Mouse (Mus musculus): ENCODE data around the gene Vmn1r1.

Vmn1r1 gene

GRCm38 (mm10) chr1:182130830-182131229, 33.5 kb downstream of the Vmn1r1 start:
- DNase-seq: peak in 1 of 2 experiments; percentile 61

GRCm38 (mm10) chr1:182124924-182125368, 39.3 kb downstream of the Vmn1r1 start:
- peak; percentile 86 to 91 for DNase-seq

- peak; percentile 99 for DNase-seq
Observed at GRCm38 (mm10) chr1:182124506-182124905, 39.8 kb downstream of the Vmn1r1 start, which contains the start of gene Srp9. Srp9 (plus strand) TSS chr1:182124737.

GRCm38 (mm10) chr1:182122413-182122812, 41.9 kb downstream of the Vmn1r1 start:
- DNase-seq: no peak

- DNase-seq: peak; percentile 78 to 82
Observed at GRCm38 (mm10) chr1:182115651-182116408, 48.5 kb downstream of the Vmn1r1 start.

GRCm38 (mm10) chr1:182115197-182115596, 49.1 kb downstream of the Vmn1r1 start:
- peak; percentile 69 to 72 for DNase-seq

- DNase-seq: no peak
Observed at GRCm38 (mm10) chr1:182113587-182114500, 50.4 kb downstream of the Vmn1r1 start.

DNA sequence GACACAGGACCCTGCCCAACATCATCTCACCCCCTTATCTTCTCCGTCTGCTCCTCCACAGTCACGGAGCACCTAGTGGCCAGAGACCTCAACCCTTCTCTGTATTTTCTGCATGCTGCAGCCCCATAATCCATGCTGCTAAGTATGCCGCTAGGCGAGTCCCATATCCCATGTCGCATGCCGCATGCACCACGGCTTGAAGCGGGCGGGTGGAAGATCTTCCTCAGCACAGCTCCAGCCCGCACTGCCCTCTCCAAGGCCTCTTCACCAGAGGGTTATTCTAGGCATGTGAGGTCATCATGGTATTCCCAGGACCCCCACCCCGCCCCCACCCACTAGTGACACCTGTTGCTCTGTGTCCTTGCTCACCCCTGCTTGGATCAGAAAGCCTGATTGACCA, 51.2 kb downstream of the Vmn1r1 start:
- DNase-seq: no peak

DNA sequence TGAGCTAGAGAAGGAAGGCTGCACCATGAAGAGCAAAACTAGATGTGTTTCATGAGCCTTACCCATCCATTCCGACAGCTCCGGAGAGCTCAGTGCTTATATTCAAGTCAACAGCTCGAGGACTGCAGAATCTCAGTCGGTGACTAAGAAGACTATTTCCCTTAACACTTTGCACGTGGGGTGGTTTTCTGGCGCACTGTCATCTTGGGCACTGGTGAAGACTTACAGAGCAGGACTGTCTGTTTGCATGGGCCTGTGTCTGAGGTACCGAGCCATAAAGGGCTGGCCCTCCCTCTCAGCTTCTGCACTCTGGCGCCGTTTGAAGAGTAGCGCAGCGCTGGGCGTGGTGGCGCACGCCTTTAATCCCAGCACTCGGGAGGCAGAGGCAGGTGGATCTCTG, 51.9 kb downstream of the Vmn1r1 start:
- no peak for DNase-seq

- DNase-seq: peak; percentile 78 to 80
Observed at GRCm38 (mm10) chr1:182111386-182112317, 52.6 kb downstream of the Vmn1r1 start.

DNA sequence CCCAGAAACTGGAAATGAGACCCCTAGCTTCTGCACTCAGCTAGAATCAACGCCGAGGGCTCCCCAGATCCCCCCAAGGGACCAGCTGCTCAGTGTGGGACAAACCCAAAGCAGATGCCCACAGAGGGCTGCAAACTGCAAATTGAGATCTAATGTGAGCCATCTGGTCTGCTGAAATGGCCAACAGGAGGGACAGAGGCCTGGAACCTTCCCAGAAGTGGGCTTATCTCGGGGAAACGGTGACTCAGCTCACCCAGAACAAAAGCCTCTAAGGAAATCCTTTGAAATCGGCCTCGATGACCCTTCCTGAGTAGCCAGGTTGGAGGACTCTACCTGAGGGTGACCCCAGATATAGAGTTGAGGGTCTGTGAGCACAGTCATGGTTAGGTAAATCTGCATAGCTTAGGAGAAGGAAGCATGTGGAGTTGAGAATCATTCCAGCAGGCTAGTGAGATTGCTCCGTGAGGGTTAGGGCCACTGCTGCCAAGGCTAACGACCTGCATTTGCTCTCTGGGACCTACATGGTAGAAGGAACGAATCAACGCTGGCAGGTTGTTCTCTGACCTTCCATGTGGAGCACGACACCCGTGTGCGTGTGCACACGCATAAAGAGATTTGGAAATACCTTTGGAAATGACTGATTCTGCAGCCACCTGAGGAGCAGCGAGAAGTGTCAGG, 53.4 kb downstream of the Vmn1r1 start:
- peak; percentile 81 to 84 for DNase-seq

- DNase-seq: no peak
Observed at GRCm38 (mm10) chr1:182110185-182110584, 54.1 kb downstream of the Vmn1r1 start.

DNA sequence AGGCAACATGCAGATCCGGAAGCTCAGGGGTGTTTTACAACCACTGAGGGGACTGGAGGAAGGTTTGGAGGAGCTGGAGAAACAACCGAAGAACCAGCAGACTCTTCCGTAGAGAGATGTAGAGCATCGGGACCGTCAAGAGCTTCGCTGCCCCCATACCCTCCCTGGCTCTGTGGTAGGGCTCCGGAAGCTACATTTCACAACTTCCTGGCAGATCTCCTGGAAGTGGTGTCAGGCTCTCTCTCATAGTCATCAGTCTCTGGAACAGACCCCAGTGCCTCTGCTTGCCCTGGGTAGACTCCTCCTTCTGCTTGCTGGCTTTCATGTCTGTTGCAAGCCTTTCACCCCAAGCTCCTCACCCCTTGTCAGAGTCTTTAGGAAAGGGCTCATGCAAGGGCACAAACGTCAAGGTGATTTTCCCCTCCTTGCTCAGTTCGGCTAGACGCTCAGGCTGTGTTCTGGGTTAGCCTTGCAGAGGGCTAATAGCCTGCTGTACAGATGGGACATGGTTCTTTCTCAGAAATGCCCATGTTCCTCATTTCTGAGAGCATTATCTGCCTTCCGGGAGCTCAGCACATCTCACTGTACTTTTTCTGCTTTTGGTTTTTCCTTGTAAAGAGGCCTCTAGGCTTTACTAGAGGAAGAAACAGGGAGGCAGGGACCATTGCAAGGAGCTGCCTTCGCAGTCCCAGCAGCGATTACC, 55.7 kb downstream of the Vmn1r1 start:
- DNase-seq: no peak

GRCm38 (mm10) chr1:182107251-182107650, 57.0 kb downstream of the Vmn1r1 start:
- no peak for DNase-seq

- DNase-seq: peak; percentile 51 to 58
Observed at GRCm38 (mm10) chr1:182105023-182105422, 59.3 kb downstream of the Vmn1r1 start.
